Mouse (Mus musculus) liver, adult 2 months (tissue): Measurements from ENCODE around the gene Nfkbie. TPM values are rescaled to one million over a fixed set of nuclear protein-coding genes. Genes with fewer than 3 reads are reported as not detected.

ENCODE experiments used
- DNase-seq: peaks from one replicate; pipeline ENCODE4 v3.0.0-alpha.2; 2011; ENCODE audit warnings: low read depth, low spot score; ENCODE audit errors: extremely low read depth
- H3K27ac ChIP-seq: fragments of 200-500 bp; replicated peaks from 2 replicates; pipeline ENCODE4 v1.5.1; 2012; ENCODE audit warnings: low read depth, mild to moderate bottlenecking, control low read depth, inconsistent platforms, low read length; ENCODE audit not compliant: insufficient read depth
- H3K27me3 ChIP-seq: fragments of 200-500 bp; 2 replicates; pipeline ENCODE4 v1.6.1; 2012; ENCODE audit warnings: mild to moderate bottlenecking, moderate library complexity, low read length, inconsistent platforms; ENCODE audit not compliant: control insufficient read depth, insufficient read depth
- H3K36me3 ChIP-seq: fragments of 200-500 bp; 2 replicates; pipeline ENCODE4 v1.6.1; 2012; ENCODE audit warnings: low read length, inconsistent platforms; ENCODE audit not compliant: control insufficient read depth, insufficient read depth
- H3K4me1 ChIP-seq: fragments of 200-500 bp; 2 replicates; pipeline ENCODE4 v1.6.1; 2011; ENCODE audit warnings: low read length; ENCODE audit not compliant: control insufficient read depth, insufficient read depth
- H3K4me3 ChIP-seq: fragments of 200-500 bp; 2 replicates; pipeline ENCODE4 v1.5.1; 2011; ENCODE audit warnings: low read depth, mild to moderate bottlenecking, control low read depth, low read length, moderate library complexity; ENCODE audit not compliant: insufficient read depth
- H3K79me2 ChIP-seq: fragments of 200-500 bp; 2 replicates; pipeline ENCODE4 v1.6.1; 2012; ENCODE audit warnings: inconsistent platforms, mild to moderate bottlenecking, low read length, moderate library complexity; ENCODE audit not compliant: control insufficient read depth, insufficient read depth
- H3K9ac ChIP-seq: fragments of 200-500 bp; 2 replicates; pipeline ENCODE4 v1.6.1; 2012; ENCODE audit warnings: low read depth, mild to moderate bottlenecking, control low read depth, inconsistent platforms, low read length
- CTCF ChIP-seq: fragments of 200-500 bp; IDR thresholded peaks from 2 replicates; pipeline ENCODE4 v1.5.1; 2011; ENCODE audit warnings: low read depth, low read length, control low read depth
- POLR2A ChIP-seq: fragments of 200-500 bp; IDR thresholded peaks from 2 replicates; pipeline ENCODE4 v1.6.1; 2011; ENCODE audit warnings: low read length, control low read depth; ENCODE audit not compliant: insufficient read depth; ENCODE audit errors: extremely low read depth
- WGBS: fragments of 180-500 bp; shearing (Covaris S2); methylation state at CpG from one replicate; pipeline ENCODE4 v1.1.7; 2018; 5-methylcytosine and 5-hydroxymethylcytosine counted together
- polyA plus RNA-seq: library from polyadenylated mRNA; depleted of rRNA; stranded (reverse); fragments of >200 nt; gene quantifications from 2 replicates; pipeline ENCODE4 v1.2.3, GENCODE M21; 2012
- total RNA-seq: library from RNA; depleted of rRNA; stranded (reverse); fragments of >200 nt; gene quantifications from 2 replicates; pipeline ENCODE4 v1.2.3, GENCODE M21; 2014

The Nfkbie gene
- total and polyA plus RNA-seq, 2 experiments, result 1.6 to 3.0 TPM

DNA sequence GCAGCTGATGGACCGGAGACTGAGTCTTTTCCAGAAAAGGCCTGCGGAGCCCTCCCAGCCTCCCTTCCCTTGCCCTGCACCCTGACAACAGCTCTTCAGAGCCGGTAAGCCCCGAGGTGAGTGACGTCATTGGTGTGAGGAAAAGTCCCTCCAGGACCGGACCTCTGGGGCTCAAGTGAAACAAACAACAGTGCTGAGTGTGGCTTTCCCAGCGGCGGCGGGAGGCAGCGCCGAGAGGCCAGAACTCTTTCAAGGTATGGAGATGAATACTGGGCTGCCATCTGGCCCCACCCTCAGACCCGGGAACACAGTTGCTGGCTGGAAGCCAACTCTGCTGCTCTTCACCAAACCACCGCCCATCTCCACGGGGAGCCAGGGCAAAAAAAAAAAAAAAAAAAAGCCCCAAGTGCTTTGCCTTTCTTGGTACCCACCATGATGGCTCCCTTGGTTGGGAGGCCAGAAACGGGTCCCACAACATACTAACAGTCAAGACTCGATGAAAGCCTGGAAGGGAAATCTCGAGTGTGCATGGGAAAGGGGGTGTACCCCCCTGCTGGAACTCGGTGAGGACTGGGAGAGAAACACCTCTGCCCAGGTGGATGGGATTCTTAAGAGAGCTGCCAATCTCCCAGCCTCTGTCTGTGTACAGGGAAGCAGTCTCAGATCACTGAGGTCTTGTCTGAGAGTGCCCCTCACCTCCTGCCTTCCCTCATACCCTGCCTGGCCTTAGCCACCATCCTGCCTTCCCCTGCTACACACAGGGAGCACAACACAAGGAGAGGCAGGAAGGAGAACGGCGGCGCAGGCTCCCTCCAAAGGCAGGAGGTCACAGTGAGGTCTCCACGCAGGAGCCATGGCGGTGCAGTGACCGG, 11.3 kb upstream of the Nfkbie start:
- no peak for TF ChIP-seq POLR2A
- no peak for TF ChIP-seq CTCF
- Histone ChIP-seq H3K4me3 (no peak overlapping the region), H3K4me1 (no peaks in the 10 kb centered on the region), H3K27me3 (peaks cover 44% of the 10 kb centered on the region), H3K36me3 (no peaks in the 10 kb centered on the region), H3K27ac (no peak overlapping the region), H3K9ac (no peak overlapping the region), H3K79me2 (no peaks in the 10 kb centered on the region)
- DNase-seq, result no peak
- 8% methylated on average over 24 of the region's 24 CpGs for WGBS

GRCm38 (mm10) chr17:45544873-45545277, 10.6 kb upstream of the Nfkbie start:
- Histone ChIP-seq H3K9ac (no peak overlapping the region), H3K36me3 (no peaks in the 10 kb centered on the region), H3K27me3 (peaks cover 44% of the 10 kb centered on the region), H3K79me2 (no peaks in the 10 kb centered on the region), H3K27ac (no peak overlapping the region), H3K4me3 (no peak overlapping the region), H3K4me1 (no peaks in the 10 kb centered on the region)
- WGBS, result 2% methylated on average over 46 of the region's 46 CpGs
- DNase-seq, result no peak
- TF ChIP-seq CTCF (no peak), POLR2A (no peak)

- Histone ChIP-seq H3K9ac (no peak overlapping the region), H3K4me3 (no peak overlapping the region), H3K27ac (no peak overlapping the region), H3K4me1 (no peaks in the 10 kb centered on the region), H3K36me3 (no peaks in the 10 kb centered on the region), H3K27me3 (peaks cover 44% of the 10 kb centered on the region), H3K79me2 (no peaks in the 10 kb centered on the region)
- WGBS, result 5% methylated on average over 74 of the region's 74 CpGs
- DNase-seq, result no peak
- TF ChIP-seq POLR2A (no peak), CTCF (no peak)
These were observed 10.1 kb upstream of the Nfkbie start for GRCm38 (mm10) chr17:45545278-45545961.

GRCm38 (mm10) chr17:45546941-45547340, 8.6 kb upstream of the Nfkbie start:
- H3K4me1 ChIP-seq, result no peaks in the 10 kb centered on the region
- no peaks in the 10 kb centered on the region for H3K79me2 ChIP-seq
- no peak overlapping the region for H3K4me3 ChIP-seq
- peaks cover 42% of the 10 kb centered on the region for H3K27me3 ChIP-seq
- DNase-seq, result no peak
- no peak overlapping the region for H3K9ac ChIP-seq
- no peaks in the 10 kb centered on the region for H3K36me3 ChIP-seq
- H3K27ac ChIP-seq, result no peak overlapping the region
- TF ChIP-seq CTCF, result no peak
- TF ChIP-seq POLR2A, result no peak
- 73% methylated on average over 16 of the region's 16 CpGs for WGBS

DNA sequence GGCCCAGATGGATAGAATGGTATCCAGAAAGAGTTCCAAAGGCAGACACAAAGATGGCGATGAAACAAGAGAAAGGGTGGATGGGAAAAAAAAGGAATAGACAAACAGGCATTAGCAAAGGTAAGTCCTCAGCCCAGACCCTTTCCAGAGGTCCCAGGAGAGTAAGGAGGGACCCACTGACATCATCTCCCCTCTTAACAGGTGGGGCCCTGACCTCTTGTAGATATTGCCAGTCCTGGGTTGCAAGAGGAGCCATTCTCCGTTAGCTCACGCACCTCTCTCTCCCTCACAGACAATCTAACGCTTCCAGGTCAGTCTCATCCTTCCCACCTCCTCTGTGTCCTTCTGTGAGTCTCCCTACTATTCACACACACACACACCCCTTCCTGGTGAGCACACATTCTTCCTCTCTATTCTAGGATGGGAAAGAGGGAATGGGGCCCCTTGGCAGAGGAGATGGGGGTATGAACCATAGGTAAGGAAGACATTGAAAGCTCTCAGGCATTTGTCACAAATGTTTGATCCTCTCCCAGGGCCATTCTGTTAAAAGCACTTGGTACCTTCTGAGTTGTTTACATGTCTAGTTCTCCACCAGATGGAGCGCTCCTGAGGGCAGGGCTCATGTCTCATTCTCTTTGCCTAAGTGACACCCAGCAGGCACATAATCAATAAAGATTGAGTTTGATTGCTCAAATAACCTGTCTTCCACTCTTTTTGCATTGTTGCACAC, 7.9 kb upstream of the Nfkbie start:
- TF ChIP-seq POLR2A (no peak), CTCF (no peak)

More for the DNA sequence above, 7.9 kb upstream of the Nfkbie start:
- Histone ChIP-seq H3K27me3 (peaks cover 39% of the 10 kb centered on the region), H3K4me3 (no peak overlapping the region), H3K79me2 (no peaks in the 10 kb centered on the region), H3K4me1 (no peaks in the 10 kb centered on the region), H3K27ac (no peak overlapping the region), H3K9ac (no peak overlapping the region), H3K36me3 (no peaks in the 10 kb centered on the region)
- WGBS, result 65% methylated on average over 5 of the region's 5 CpGs
- DNase-seq, result no peak
